Mouse (Mus musculus) embryonic fibroblast, embryonic 13.5 days (primary cell): ENCODE measurements around the gene Rock2. TPM values are rescaled to one million over a fixed set of nuclear protein-coding genes. Genes with fewer than 3 reads are reported as not detected.
A peak's percentile ranks its signal among the peaks of the same experiment; 100 is the strongest.

ENCODE experiments used
- H3K27ac ChIP-seq: 2 replicates; pipeline ENCODE4 v1.5.1; 2012; ENCODE audit warnings: low read length, control low read depth, inconsistent platforms; ENCODE audit not compliant: insufficient read depth
- H3K4me1 ChIP-seq: 2 replicates; pipeline ENCODE4 v1.6.1; 2011; ENCODE audit warnings: low read length; ENCODE audit not compliant: control insufficient read depth, insufficient read depth
- H3K4me3 ChIP-seq: 2 replicates; pipeline ENCODE4 v1.5.1; 2011; ENCODE audit warnings: mild to moderate bottlenecking, control low read depth, low read length; ENCODE audit not compliant: insufficient read depth
- CTCF ChIP-seq: IDR thresholded peaks from 2 replicates; pipeline ENCODE4 v1.5.1; 2011; ENCODE audit warnings: mild to moderate bottlenecking, control low read depth, low read length, moderate library complexity, borderline replicate concordance; ENCODE audit not compliant: insufficient read depth
- POLR2A ChIP-seq: IDR thresholded peaks from 2 replicates; pipeline ENCODE4 v1.6.1; 2011; ENCODE audit warnings: low read depth, mild to moderate bottlenecking, control low read depth, low read length, moderate library complexity
- polyA plus RNA-seq: library from polyadenylated mRNA; stranded (reverse); fragments of >200 nt; gene quantifications from 2 replicates; pipeline ENCODE4 v1.2.4, GENCODE M21; 2011; ENCODE audit warnings: low read depth; ENCODE audit not compliant: missing spikeins, insufficient read length

Gene Rock2
- polyA plus RNA-seq, 1 experiment, result 168 TPM

- peaks cover 7% of the 10 kb centered on the region; the same call in 1 of the 2 replicates for H3K4me1 ChIP-seq
- TF ChIP-seq CTCF, result no peak
- no peak for TF ChIP-seq POLR2A
- no peak overlapping the region for H3K4me3 ChIP-seq
- H3K27ac ChIP-seq, result no peak overlapping the region
Measured at GRCm38 (mm10) chr12:16858081-16858480, 36.6 kb upstream of the Rock2 start.

GRCm38 (mm10) chr12:16859781-16860180 is 34.9 kb upstream of the Rock2 start:
- Histone ChIP-seq H3K4me3 (no peak overlapping the region), H3K4me1 (peaks cover 5% of the 10 kb centered on the region), H3K27ac (no peak overlapping the region)
- no peak for TF ChIP-seq POLR2A
- TF ChIP-seq CTCF, result no peak

GRCm38 (mm10) chr12:16860533-16860932 is 34.2 kb upstream of the Rock2 start:
- Histone ChIP-seq H3K27ac (no peak overlapping the region), H3K4me1 (peaks cover 7% of the 10 kb centered on the region), H3K4me3 (no peak overlapping the region)
- TF ChIP-seq POLR2A, result no peak
- no peak for TF ChIP-seq CTCF

GRCm38 (mm10) chr12:16860961-16861360 is 33.7 kb upstream of the Rock2 start:
- H3K4me1 ChIP-seq, result peaks cover 7% of the 10 kb centered on the region
- no peak overlapping the region for H3K27ac ChIP-seq
- TF ChIP-seq POLR2A (no peak), CTCF (no peak)
- H3K4me3 ChIP-seq, result no peak overlapping the region

GRCm38 (mm10) chr12:16864477-16864876 is 30.2 kb upstream of the Rock2 start:
- Histone ChIP-seq H3K4me1 (peaks cover 20% of the 10 kb centered on the region), H3K4me3 (no peak overlapping the region), H3K27ac (peak overlapping the region; percentile 94)
- no peak for TF ChIP-seq CTCF
- TF ChIP-seq POLR2A, result no peak

- Histone ChIP-seq H3K27ac (peak overlapping the region; percentile 94; the same call in 1 of the 2 replicates), H3K4me3 (no peak overlapping the region), H3K4me1 (peaks cover 29% of the 10 kb centered on the region)
- TF ChIP-seq POLR2A (no peak), CTCF (no peak)
Measured at GRCm38 (mm10) chr12:16865871-16866270, 28.8 kb upstream of the Rock2 start.

- Histone ChIP-seq H3K4me1 (peaks cover 29% of the 10 kb centered on the region), H3K27ac (peak overlapping the region; percentile 24; the same call in 1 of the 2 replicates), H3K4me3 (no peak overlapping the region)
- TF ChIP-seq CTCF (no peak), POLR2A (no peak)
Measured at GRCm38 (mm10) chr12:16866460-16866859, 28.2 kb upstream of the Rock2 start.

- TF ChIP-seq CTCF (no peak), POLR2A (no peak)
- H3K27ac ChIP-seq, result peak overlapping the region; percentile 24; the same call in 1 of the 2 replicates
- peaks cover 29% of the 10 kb centered on the region for H3K4me1 ChIP-seq
- H3K4me3 ChIP-seq, result no peak overlapping the region
Measured at GRCm38 (mm10) chr12:16867306-16867705, 27.4 kb upstream of the Rock2 start.

- H3K27ac ChIP-seq, result 0 out of 2 replicates have a peak overlapping the region, but pooled peaks have one; percentile 10
- no peak for TF ChIP-seq POLR2A
- TF ChIP-seq CTCF, result no peak
- H3K4me3 ChIP-seq, result no peak overlapping the region
- H3K4me1 ChIP-seq, result peaks cover 37% of the 10 kb centered on the region
Measured at GRCm38 (mm10) chr12:16868618-16869017, 26.1 kb upstream of the Rock2 start.

- Histone ChIP-seq H3K4me3 (no peak overlapping the region), H3K4me1 (peaks cover 42% of the 10 kb centered on the region), H3K27ac (peak overlapping the region; percentile 65; the same call in 1 of the 2 replicates)
- TF ChIP-seq CTCF (no peak), POLR2A (no peak)
Measured at GRCm38 (mm10) chr12:16869091-16869778, 25.5 kb upstream of the Rock2 start.
